ENCODE assay signal across 23 mouse cellular contexts in the genomic region with DNA sequence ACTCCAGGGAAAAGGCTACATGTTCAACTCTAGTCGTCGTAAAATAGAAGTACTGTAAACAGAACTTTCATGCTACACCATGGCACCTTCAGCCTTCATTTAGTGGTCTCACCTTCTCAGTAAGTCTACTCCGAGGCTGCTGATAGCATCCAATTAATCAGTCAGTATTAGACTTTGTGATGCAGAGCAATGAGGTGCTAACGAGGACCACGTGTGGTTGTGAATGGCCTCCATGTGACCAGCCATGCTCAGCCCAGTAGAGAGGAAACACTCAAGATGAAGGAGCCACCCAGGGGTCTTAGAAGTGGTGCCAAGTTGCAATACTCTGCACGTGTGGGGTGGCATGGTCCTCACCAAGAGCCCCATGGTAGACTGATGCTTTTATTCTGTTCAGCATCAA.
"Had no signal": no experiment of that assay in that cellular context is flagged by ENCODE, and none has a peak within 500 bp of the region (broad histone marks: within the 10 kb centered on the region; RNA-seq: fewer than 3 reads in every experiment).

No protein-coding gene starts in this region.

- H3K4me1 ChIP-seq: megakaryocyte, embryonic 14.5 days; midbrain, embryonic 10.5 days; midbrain, embryonic 13.5 days; neural tube, embryonic 13.5 days; stomach, embryonic 15.5 days had no signal

- H3K9me3 ChIP-seq: limb, embryonic 15.5 days; midbrain, embryonic 10.5 days; midbrain, embryonic 13.5 days; neural tube, embryonic 13.5 days; stomach, embryonic 15.5 days had no signal

- H3K27me3 ChIP-seq: limb, embryonic 15.5 days; midbrain, embryonic 13.5 days; neural tube, embryonic 13.5 days; stomach, embryonic 15.5 days had no signal

- H3K27ac ChIP-seq: kidney, postnatal 0 days; left cerebral cortex, adult 2 months; limb, embryonic 15.5 days; liver, embryonic 14.5 days; midbrain, embryonic 10.5 days; midbrain, embryonic 13.5 days; neural tube, embryonic 13.5 days; stomach, embryonic 15.5 days had no signal

- DNase-seq: kidney, adult 9 months; kidney, postnatal 25 days; layer of hippocampus, postnatal 36 days; liver, postnatal 0 days; lung, embryonic 14.5 days; lung, postnatal 10 days; lung, postnatal 36 days; retina, postnatal 1 day; right cerebral cortex, postnatal 25 days; spleen, adult 18-20 months; thymus, postnatal 25 days had no signal

- H3K36me3 ChIP-seq: limb, embryonic 15.5 days; midbrain, embryonic 10.5 days; midbrain, embryonic 13.5 days; neural tube, embryonic 13.5 days; stomach, embryonic 15.5 days had no signal

- H3K4me2 ChIP-seq: limb, embryonic 15.5 days; liver, embryonic 11.5 days; lung, embryonic 14.5 days; midbrain, embryonic 13.5 days; neural tube, embryonic 13.5 days; stomach, embryonic 15.5 days had no signal

- ATAC-seq: liver, postnatal 0 days; midbrain, embryonic 13.5 days; midbrain, embryonic 16.5 days had no signal

- H3K4me3 ChIP-seq: left cerebral cortex, adult 2 months; limb, embryonic 15.5 days; megakaryocyte, embryonic 14.5 days; midbrain, embryonic 10.5 days; midbrain, embryonic 13.5 days; myocyte; neural tube, embryonic 13.5 days; stomach, embryonic 15.5 days had no signal

- H3K9ac ChIP-seq: limb, embryonic 15.5 days; liver, embryonic 14.5 days; liver, postnatal 0 days; lung, embryonic 14.5 days; midbrain, embryonic 13.5 days; neural tube, embryonic 13.5 days; stomach, embryonic 15.5 days had no signal
